Mouse (Mus musculus) layer of hippocampus, postnatal 10 days (tissue): ENCODE measurements around the gene 1700029P11Rik. TPM values are rescaled to one million over a fixed set of nuclear protein-coding genes. Genes with fewer than 3 reads are reported as not detected.

ENCODE experiments used
- DNase-seq, 2 experiments: peaks; one replicate each; pipeline ENCODE4 v3.0.0; 2021; ENCODE audit warnings: low spot score in 2 of 2
- long read RNA-seq: library from polyadenylated mRNA; stranded (forward); transcript quantifications from one replicate; pipeline ENCODE4 v2.0.0, GENCODE M21; 2023
- total RNA-seq, 2 experiments: library from RNA; stranded (reverse); gene quantifications; 2 replicates each; pipeline ENCODE4 v1.2.3; 2021

Gene 1700029P11Rik
- not detected for total RNA-seq
- long read RNA-seq: 0 reads

DNA sequence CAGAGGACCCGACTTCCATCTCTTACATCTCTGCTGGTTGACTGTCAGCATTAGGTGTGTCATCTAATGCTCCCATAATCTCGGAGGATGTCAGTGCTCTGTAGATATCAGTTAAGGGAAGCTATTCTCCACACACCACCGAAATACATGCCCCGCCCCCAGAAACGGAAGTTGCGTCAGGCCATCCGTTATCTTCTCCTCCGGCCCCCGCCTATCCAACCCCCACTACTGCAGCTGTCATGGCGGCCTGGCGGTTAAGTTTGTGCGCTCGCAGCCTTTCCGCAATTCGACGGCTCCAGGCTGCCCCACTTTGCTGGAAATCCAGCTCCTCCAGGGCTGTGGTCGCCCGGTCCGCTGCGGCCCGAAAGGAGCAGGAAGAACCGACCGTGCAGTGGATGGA, at the start of gene 1700029P11Rik:
TSS of gene 1700029P11Rik (plus strand) at position 220 of the 400 bp plus-strand sequence.
- DNase-seq: no peak

DNA sequence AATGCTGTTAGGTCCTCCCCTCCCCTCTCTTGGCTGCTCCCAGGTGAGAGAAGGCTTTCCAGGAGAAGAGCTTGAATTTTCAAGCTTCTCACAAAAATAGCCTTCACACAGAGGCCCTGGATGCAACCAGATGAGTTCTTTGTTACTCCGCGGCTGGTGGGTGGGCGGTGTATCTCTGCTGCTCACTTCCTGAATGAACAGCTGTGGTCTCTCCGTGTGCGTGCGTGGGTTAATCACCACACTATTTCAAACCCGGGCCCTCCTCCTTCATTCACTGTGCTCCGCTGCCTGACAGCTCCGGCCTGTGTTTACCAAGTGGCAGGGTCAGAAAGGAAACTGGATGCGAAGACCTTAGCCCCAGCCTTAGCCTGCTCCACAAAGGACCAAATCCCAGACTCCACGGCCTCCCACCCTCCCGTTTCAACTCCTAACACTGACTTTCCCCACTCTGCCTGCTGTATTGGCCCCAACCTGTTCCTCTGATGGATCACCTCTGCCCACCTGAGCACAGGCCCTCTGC, 47.3 kb upstream of the 1700029P11Rik start:
- DNase-seq: peak; percentile 52 to 55

GRCm38 (mm10) chr15:81933986-81934385, 46.4 kb upstream of the 1700029P11Rik start:
- no peak for DNase-seq

DNA sequence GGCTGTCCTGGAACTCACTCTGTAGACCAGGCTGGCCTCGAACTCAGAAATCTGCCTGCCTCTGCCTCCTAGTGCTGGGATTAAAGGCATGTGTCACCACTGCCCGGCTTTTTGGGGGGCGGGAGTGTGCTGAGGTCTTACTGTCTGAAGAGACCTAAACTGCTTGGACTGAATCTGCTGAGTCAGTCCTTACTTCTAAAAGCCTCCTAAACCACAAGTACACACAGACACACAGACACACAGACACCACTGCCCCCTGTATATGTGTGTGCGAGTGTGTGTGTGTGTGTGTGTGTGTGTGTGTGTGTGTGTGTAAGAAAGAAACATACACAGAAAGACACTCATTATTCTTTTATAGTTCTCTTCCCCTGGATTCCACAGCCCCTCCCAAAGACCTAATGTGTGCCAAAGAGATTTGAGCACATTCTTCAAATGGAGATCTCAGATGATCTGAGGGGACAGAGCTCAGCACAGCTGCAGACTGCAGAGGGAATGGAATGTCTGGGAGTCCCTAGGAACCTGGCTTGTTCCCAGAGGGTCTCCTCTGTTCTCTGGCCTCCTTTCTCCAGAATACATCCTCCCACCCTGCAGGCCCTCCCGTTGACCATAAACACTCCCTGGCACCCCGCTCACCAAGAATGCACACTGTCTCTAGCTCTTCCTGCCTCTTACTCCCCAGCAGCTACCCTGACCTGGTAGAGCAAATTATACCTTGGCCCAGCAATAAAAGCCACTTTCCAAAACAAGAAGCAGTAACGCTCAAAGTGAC, 44.3 kb upstream of the 1700029P11Rik start:
- no peak for DNase-seq

GRCm38 (mm10) chr15:81936679-81937078, 43.7 kb upstream of the 1700029P11Rik start, which contains the start of gene Csdc2:
Csdc2 (plus strand) TSS chr15:81936759.
- peak; percentile 70 to 72 for DNase-seq

DNA sequence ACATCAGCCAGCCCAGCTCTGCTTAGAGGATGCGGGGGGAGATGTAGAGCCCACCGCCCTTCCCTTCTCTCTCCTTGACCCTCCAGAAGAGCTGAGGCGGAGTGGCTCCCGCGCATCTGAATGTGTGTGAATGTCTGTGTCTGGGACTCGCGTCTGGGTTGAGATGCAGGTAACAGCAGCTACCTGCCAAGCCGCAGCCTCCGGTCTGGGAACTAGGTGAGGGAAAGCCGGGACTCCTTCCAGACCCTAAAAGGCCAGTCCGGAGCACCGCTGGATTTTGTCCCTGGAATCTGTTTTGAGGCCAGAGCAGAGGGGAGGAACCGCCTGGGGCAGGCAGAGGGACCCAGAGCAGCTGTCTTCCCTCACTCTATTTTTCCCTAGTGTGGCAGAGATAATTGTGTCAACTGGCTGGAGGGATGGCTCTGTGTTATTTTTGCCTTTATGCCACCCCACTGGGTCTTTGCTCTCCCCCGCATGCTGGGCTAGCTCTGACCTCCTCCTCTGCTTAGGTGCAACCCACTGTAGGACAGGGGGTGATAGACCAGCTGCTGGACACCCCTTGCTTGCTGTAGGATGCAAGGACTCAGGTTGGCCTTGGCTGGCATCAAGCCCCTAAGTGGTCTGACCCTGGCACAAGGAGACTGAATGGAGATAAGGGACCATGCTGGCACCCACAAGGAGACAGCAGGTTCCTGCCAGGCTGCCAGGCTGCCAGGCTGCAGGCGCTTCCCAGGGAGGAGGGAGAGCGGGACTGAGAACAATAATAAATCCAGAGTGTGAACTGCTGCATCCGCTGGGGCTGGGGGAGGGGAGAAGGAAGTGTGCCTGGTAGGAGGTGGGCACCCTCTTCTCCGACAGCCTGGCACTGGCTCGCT, 43.0 kb upstream of the 1700029P11Rik start:
- peak; percentile 68 to 79 for DNase-seq

DNA sequence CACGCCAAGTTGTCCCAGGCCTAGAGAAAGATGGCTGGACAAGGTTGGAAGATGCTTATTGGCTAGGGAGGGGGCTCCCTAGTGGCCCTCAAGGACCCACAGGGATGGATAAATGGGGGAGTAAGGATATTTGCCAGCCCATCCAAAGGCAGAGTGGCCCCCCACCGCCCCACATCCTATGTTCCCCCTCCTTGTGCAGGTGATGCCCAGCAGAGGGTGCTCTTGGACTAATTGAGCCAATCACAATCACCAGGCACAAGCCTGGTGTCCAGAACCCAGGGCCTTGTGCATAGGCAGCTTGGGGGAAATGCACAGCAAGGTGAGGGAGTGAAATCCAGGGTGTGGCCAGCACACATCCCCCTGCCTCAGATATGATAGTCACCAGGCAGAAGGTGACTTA, 42.1 kb upstream of the 1700029P11Rik start:
- DNase-seq: peak; percentile 62 to 74

DNA sequence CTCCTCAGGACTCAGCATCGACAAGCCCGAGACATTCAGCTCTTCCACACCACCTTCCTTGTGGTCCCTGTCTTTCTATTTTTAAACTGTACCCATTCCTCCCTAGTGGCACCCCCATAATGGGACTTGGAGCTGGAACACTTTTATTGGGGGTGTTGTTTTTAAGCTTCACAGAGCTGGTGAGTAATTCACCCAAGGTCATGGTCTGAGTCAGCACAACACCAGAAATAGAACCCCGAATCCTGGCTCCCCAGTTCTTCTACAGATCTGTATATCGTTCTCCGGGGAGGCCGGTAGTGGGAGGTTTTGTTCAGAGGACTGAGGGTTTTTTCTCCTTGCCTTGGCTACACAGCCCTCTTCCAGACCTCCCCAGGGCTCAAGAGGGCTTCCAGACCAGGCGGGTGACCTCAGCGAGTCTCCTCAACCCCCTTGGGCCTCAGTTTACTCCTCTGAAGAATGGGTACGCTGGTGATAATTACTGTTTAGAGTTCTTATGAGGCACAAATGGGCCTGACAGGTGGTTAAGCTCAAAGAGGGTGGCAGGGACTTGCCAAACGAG, 41.1 kb upstream of the 1700029P11Rik start:
- DNase-seq: no peak

- no peak for DNase-seq
Observed at GRCm38 (mm10) chr15:81939774-81940173, 40.6 kb upstream of the 1700029P11Rik start.

GRCm38 (mm10) chr15:81940219-81940618, 40.1 kb upstream of the 1700029P11Rik start:
- DNase-seq: no peak

DNA sequence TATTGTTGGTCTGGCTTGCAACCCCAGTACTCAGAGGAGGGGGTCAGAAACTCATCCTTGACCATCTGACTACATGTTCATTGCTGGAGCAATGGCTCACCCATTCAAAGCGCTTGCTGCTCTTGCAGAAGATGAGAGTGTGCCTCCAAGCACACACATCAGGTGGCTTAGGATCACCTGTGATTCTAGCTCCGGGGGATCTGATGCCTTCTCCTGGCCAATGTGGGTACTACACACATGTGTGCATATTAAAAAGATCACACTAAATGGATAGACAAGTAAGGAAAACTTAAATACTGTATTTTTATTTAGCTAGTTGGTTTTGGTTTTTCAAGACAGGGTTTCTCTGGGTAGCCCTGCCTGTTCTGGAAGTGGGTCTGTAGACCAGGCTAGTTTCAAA, 39.3 kb upstream of the 1700029P11Rik start:
- no peak for DNase-seq

- no peak for DNase-seq
Observed at GRCm38 (mm10) chr15:81943176-81943749, 37.1 kb upstream of the 1700029P11Rik start.

DNA sequence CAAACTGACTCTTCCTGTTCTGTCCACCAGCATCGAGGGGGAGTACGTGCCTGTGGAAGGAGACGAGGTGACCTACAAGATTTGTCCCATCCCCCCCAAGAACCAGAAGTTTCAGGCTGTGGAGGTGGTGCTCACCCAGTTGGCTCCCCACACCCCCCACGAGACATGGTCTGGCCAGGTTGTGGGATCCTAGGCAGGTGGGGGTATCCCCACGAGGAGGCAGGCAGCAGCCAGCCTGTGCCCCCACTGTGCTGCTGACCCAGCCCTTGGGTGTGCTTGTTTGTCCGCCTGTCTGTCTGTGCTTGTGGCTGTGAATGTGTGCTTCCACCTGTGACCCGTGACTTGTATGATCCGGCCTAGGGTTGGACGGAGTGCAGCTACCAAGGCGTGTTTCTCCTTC, 31.3 kb upstream of the 1700029P11Rik start:
- DNase-seq: no peak

DNA sequence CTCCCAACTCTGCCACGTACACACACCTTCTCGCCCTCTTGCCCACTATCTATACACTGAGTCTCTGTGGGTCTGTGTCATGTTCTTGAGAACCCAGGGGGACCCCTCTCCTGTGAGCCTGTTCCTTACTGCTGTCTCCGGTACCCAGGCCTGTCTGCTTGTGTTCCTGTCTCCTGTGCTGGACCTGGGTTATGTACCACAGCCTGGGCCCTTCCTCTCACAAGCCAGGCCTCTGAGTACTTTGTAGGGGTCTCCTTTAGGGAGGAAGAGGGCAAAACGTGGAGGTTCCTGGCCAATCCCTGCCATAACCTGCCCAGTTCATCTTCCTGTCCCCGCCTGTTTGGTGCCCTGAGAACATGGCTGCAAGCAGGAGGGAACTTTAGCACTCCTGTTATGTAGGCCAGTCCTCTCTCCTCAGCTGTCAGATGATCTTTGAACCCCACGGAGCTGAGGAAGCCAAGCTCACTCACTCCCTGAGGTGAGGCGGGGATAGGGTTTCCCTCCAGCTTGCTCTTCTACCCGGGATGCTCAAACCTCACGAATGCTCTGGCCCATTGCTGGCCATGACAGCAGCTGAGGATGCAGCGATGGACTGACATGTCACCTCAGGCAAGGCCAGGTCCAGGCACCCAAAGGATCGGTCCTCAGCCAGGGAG, 30.7 kb upstream of the 1700029P11Rik start:
- no peak for DNase-seq

DNA sequence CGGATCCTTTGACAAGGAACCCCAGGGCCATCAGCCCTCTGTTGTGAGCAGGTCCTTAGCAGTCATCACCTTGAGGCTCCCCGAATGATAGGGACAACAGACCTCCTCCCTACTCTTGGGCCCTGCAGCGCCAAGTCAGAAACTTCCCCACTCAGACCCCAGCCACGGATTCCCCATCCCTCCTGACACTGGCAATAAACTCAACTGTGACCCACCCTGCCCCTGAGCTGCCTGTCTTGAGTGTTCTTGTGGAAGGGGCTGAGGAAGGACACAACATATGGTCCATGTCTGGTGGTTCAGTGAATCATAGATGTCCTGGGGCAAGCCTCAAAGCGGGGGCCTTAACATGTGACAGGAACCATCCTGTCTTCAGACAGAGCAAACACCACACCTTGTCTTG, 29.6 kb upstream of the 1700029P11Rik start:
- no peak for DNase-seq

- DNase-seq: no peak
Observed at GRCm38 (mm10) chr15:81951159-81951558, 29.2 kb upstream of the 1700029P11Rik start.

GRCm38 (mm10) chr15:81952310-81952709, 28.0 kb upstream of the 1700029P11Rik start:
- no peak for DNase-seq

- peak in 1 of 2 experiments; percentile 10 for DNase-seq
Observed at GRCm38 (mm10) chr15:81954151-81954583, 26.2 kb upstream of the 1700029P11Rik start.

DNA sequence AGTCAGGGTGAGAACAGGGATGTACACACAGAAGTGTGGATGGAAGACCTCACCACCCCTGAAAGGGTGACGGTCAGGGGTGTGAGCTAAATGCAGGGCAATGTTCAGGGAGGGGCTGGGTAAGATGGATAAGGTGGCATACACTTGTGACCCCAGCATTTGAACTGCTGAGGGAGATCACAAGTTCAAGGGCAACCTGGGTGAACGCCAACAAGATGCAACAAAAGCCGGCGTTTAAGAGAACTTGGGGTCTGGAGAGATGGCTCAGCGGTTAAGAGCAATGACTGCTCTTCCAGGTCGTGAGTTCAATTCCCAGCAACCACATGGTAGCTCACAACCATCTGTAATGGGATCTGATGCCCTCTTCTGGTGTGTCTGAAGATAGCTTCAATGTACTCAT, 25.6 kb upstream of the 1700029P11Rik start:
- no peak for DNase-seq

- DNase-seq: no peak
Observed at GRCm38 (mm10) chr15:81955414-81955813, 24.9 kb upstream of the 1700029P11Rik start.

DNA sequence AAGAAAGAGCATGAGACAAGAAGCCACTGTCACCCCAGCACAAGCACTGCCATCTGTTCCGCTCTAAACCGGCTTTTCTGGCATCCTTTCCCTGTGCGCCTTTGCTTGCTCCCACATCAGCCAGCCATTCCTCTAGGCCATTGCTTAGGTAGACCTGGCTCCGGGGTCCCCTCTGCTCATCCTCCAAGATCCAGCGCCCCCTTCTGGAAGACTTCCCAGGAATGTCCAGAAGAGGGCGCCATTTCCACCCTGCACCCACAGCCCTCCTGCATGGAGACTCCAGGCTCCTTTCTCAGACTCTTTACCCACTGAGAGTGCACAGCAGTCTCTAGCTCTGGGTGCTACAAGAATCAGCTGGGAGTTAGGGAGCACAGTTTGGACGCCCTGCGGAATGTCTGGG, 23.9 kb upstream of the 1700029P11Rik start:
- peak; percentile 69 to 77 for DNase-seq
